Mouse (Mus musculus): ENCODE measurements around the gene Tbc1d4. TPM values are rescaled to one million over a fixed set of nuclear protein-coding genes. Genes with fewer than 3 reads are reported as not detected.
A peak's percentile ranks its signal among the peaks of the same experiment; 100 is the strongest.

Tbc1d4 gene
- total and polyA plus RNA-seq, 3 experiments = 20.6 to 72.9 (median 71.0) TPM

DNA sequence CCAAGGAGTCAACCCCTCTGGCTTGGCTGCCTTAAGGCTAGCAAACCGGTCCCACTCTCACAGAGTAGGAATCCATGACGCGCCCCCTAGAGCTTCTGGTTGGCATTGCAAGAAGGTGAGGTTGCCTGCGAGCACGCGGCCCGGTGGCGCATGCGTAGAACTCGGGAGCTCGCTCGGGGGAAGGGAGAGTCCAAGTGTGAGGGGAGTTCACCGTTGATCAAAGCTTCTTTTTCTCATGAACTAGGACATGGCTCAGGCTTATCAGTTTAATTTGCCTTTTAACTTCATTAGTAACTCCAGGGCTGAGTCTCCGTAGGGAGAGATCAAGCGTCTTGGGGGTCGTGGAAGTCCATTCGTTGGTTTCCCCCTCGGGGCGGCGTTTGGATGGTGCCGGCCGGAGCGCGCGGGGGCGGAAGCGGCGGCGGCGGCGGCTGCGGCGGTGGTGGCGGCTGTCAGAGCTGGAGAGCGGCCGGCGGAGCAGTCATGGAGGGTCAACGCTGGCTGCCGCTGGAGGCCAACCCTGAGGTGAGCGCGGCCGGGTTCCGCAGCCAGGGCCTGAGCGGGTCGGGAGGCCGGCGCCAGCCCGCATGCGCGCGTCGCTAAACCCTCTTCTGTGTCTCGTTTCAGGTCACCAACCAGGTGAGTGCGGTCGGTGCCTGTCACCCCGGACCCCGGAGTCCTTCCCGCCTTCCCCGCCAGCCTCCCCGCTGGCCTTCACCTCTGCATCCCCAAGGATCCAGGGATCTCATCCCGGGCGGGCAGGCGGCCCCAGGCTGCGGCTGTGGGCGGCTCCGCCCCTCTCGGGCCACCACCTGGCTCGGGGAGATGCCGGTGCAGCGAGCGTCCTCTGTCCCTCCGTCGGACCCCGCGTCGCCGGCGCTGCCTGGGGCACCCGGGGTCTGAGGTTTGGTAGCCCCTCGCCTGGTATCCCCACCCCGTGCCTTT is 44.9 kb upstream of the Tbc1d4 start, which contains the start of gene Uchl3 (continued):
- no peak for TF ChIP-seq ZKSCAN1 (IDR thresholded peaks at IDR 0.05; ENCODE audit: borderline replicate concordance, low read depth, low read length)
- TF ChIP-seq JUN (IDR thresholded peaks at IDR 0.05; ENCODE audit: insufficient read depth, low read depth, low read length) = peak; percentile 29; the same call in 1 of the 2 replicates
- peak; percentile 49; the same call in 1 of the 2 replicates for TF ChIP-seq MEF2A (IDR thresholded peaks at IDR 0.05; ENCODE audit: borderline replicate concordance, low read depth, low read length)
- peak; percentile 89 for TF ChIP-seq NRF1 (IDR thresholded peaks at IDR 0.05; ENCODE audit: low read depth, low read length)
- 0 out of 2 replicates have a peak, but pooled peaks have one; percentile 10 for TF ChIP-seq EP300 (IDR thresholded peaks at IDR 0.05; ENCODE audit: low read length)
- no peak for TF ChIP-seq MAFK (IDR thresholded peaks at IDR 0.05; ENCODE audit: insufficient replicate concordance, low read length)
- TF ChIP-seq RAD21 (IDR thresholded peaks at IDR 0.05; ENCODE audit: low read depth, low read length) = peak; percentile 53

DNA sequence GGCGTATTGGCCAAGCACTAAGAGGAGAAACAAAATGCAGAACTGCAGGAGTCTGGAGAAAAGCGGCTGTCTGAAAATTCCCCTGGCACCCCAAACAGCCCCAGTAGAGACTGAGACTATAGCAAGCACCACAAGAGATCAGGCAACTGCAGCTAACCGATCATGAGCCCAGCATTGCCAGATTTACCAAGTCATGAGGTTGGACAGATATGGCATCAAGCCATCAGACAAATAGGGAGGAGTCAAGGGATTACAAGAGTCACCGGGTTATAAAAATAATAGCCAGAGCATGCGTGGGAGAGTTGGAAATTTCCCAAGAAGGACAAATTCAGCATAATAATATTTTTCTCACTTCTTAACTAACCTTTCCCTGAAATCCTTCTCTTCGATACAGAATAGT is 43.6 kb upstream of the Tbc1d4 start:
- no peak for TF ChIP-seq SIN3A (IDR thresholded peaks at IDR 0.05; ENCODE audit: low read length)
- no peak for TF ChIP-seq NELFE (IDR thresholded peaks at IDR 0.05; ENCODE audit: low read depth, low read length)
- no peak for TF ChIP-seq ZMIZ1 (IDR thresholded peaks at IDR 0.05; ENCODE audit: low read depth, low read length)
- no peak for TF ChIP-seq BHLHE40 (IDR thresholded peaks at IDR 0.05; ENCODE audit: low read depth, low read length)
- TF ChIP-seq MEF2A (IDR thresholded peaks at IDR 0.05; ENCODE audit: borderline replicate concordance, low read depth, low read length) = no peak
- no peak for TF ChIP-seq CHD2 (IDR thresholded peaks at IDR 0.05; ENCODE audit: low read length)
- TF ChIP-seq TCF12 (IDR thresholded peaks at IDR 0.05; ENCODE audit: low read depth, low read length) = no peak
- TF ChIP-seq IRF4 (IDR thresholded peaks at IDR 0.05; ENCODE audit: low read depth, low read length) = no peak
- TF ChIP-seq ZNF384 (IDR thresholded peaks at IDR 0.05; ENCODE audit: low read depth, low read length) = no peak
- no peak for TF ChIP-seq JUN (IDR thresholded peaks at IDR 0.05; ENCODE audit: insufficient read depth, low read depth, low read length)
- in situ Hi-C loops (cut with MboI; ENCODE audit: low pct_ligation_motif_present, low pct_unique_long_range_greater_than_20kb, low sequenced_read_pairs) (no loop called here), dilution Hi-C loops (cut with MboI; ENCODE audit: extremely low pct_ligation_motif_present, extremely low pct_unique_long_range_greater_than_20kb, low sequenced_read_pairs) (no loop called here)

DNA sequence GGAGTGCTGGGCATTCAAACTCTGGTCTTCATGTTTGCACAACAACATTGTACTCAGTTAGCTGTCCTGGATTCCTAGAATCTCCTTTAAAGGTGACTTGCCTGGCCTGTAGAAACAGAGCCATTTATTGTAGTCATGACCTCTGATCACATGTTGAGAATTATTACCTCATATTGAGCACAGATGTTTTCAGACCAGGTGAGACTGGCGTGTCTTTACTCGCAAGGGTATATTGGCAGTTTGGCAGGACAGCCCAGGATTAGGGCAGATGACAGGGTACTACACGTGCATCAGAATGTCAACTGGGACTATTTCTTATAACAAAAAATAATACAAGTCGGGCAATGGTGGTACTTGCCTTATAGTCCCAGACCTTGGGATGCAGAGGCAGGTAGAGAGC is 41.6 kb upstream of the Tbc1d4 start:
- in situ Hi-C loops (cut with MboI; ENCODE audit: low pct_ligation_motif_present, low pct_unique_long_range_greater_than_20kb, low sequenced_read_pairs) (no loop called here), dilution Hi-C loops (cut with MboI; ENCODE audit: extremely low pct_ligation_motif_present, extremely low pct_unique_long_range_greater_than_20kb, low sequenced_read_pairs) (no loop called here)

More for the DNA sequence above, 43.6 kb upstream of the Tbc1d4 start:
- DNase-seq (ENCODE audit: extremely low read depth) = no peak
- Histone ChIP-seq H3K9ac (ENCODE audit: insufficient read depth, low read depth) (no peak overlapping the region), H3K27me3 (replicated peaks) (no peaks in the 10 kb centered on the region), H3K36me3 (replicated peaks in 1 of 2; ENCODE audit: control insufficient read depth in 1 of 2, insufficient read depth in 1 of 2, low read length in 1 of 2) (no peaks in the 10 kb centered on the region), H3K4me2 (ENCODE audit: insufficient read depth, low read depth, poor library complexity, severe bottlenecking) (no peak overlapping the region), H3K9me3 (replicated peaks; ENCODE audit: low read length) (no peaks in the 10 kb centered on the region), H3K79me2 (replicated peaks; ENCODE audit: control insufficient read depth, extremely low read depth, insufficient read depth, poor library complexity, severe bottlenecking) (peaks cover 15% of the 10 kb centered on the region), H3K27ac (ENCODE audit: insufficient read depth, low read depth) (no peak overlapping the region), H3K4me1 (ENCODE audit: control insufficient read depth in 1 of 2, insufficient read depth in 2 of 2) (peaks cover 3 to 26% of the 10 kb centered on the region in 2 experiments; a peak in 2 of 4 replicates), H3K4me3 (replicated peaks in 1 of 3; ENCODE audit: low read depth in 2 of 3, low read length in 2 of 3, poor library complexity in 1 of 3) (no peak overlapping the region)

More for the DNA sequence above, 41.6 kb upstream of the Tbc1d4 start:
- H3K9me3 ChIP-seq (replicated peaks; ENCODE audit: low read length) = no peaks in the 10 kb centered on the region
- no peak overlapping the region for H3K4me2 ChIP-seq (ENCODE audit: insufficient read depth, low read depth, poor library complexity, severe bottlenecking)
- no peaks in the 10 kb centered on the region for H3K36me3 ChIP-seq (replicated peaks in 1 of 2; ENCODE audit: control insufficient read depth in 1 of 2, insufficient read depth in 1 of 2, low read length in 1 of 2)
- H3K4me3 ChIP-seq (replicated peaks in 1 of 3; ENCODE audit: low read depth in 2 of 3, low read length in 2 of 3, poor library complexity in 1 of 3) = no peak overlapping the region
- H3K79me2 ChIP-seq (replicated peaks; ENCODE audit: control insufficient read depth, extremely low read depth, insufficient read depth, poor library complexity, severe bottlenecking) = peaks cover 14% of the 10 kb centered on the region
- H3K9ac ChIP-seq (ENCODE audit: insufficient read depth, low read depth) = no peak overlapping the region
- no peaks in the 10 kb centered on the region for H3K27me3 ChIP-seq (replicated peaks)
- H3K4me1 ChIP-seq (ENCODE audit: control insufficient read depth in 1 of 2, insufficient read depth in 2 of 2) = peaks cover 0 to 11% of the 10 kb centered on the region in 2 experiments; a peak in 1 of 4 replicates
- H3K27ac ChIP-seq (ENCODE audit: insufficient read depth, low read depth) = no peak overlapping the region
- TF ChIP-seq NELFE (IDR thresholded peaks at IDR 0.05; ENCODE audit: low read depth, low read length) (no peak), USF1 (IDR thresholded peaks at IDR 0.05; ENCODE audit: low read depth, low read length) (no peak), E2F4 (IDR thresholded peaks at IDR 0.05; ENCODE audit: insufficient replicate concordance, low read depth, low read length) (no peak), KAT2A (IDR thresholded peaks at IDR 0.05; ENCODE audit: insufficient replicate concordance, low read length) (no peak)
- DNase-seq (ENCODE audit: extremely low read depth) = no peak

All from CH12.LX (cell line).